In genomic region chr4:136053247-136053596, GRCm38 (mm10) we compare ENCODE assay signal across 8 mouse cellular contexts. TPM values are rescaled to one million over a fixed set of nuclear protein-coding genes. Genes with fewer than 3 reads are reported as not detected.
DNase-seq lines count a peak whose midpoint lies in the region; ATAC-seq and TF ChIP-seq lines count a peak whose summit lies in the region.

Gene Rpl11, minus strand, starts transcription at chr4:136053428.

- peak within 1 kb of the TSS; percentile 87 for H3K4me2 ChIP-seq in heart, embryonic 15.5 days
- peak within 1 kb of the TSS; percentile 86 for H3K4me2 ChIP-seq in liver, embryonic 14.5 days (ENCODE audit: low read depth)
- peak within 1 kb of the TSS; percentile 97 for H3K4me2 ChIP-seq in neural tube, embryonic 11.5 days (ENCODE audit: low read depth)
- H3K4me2 ChIP-seq in stomach, postnatal 0 days (replicated peaks; ENCODE audit: low read depth): peak within 1 kb of the TSS; percentile 77

- H3K4me1 ChIP-seq in forebrain, embryonic 10.5 days: peaks cover 30% of the 10 kb centered on the region
- H3K4me1 ChIP-seq in heart, embryonic 15.5 days (replicated peaks): peaks cover 20% of the 10 kb centered on the region
- H3K4me1 ChIP-seq in liver, embryonic 14.5 days (replicated peaks; ENCODE audit: control insufficient read depth in 2 of 2, insufficient read depth in 2 of 2, low read length in 1 of 2): peaks cover 8 to 16% of the 10 kb centered on the region in 2 experiments
- H3K4me1 ChIP-seq in neural tube, embryonic 11.5 days (ENCODE audit: control insufficient read depth, insufficient read depth, low read length): peaks cover 11% of the 10 kb centered on the region
- no peaks in the 10 kb centered on the region for H3K4me1 ChIP-seq in stomach, postnatal 0 days (replicated peaks; ENCODE audit: control insufficient read depth, insufficient read depth)

- TF ChIP-seq EP300 in liver, embryonic 14.5 days (IDR thresholded peaks at IDR 0.05; ENCODE audit: low read depth): 0 out of 2 replicates have a peak, but pooled peaks have one; percentile 31
- no peak for TF ChIP-seq EP300 in stomach, postnatal 0 days (optimal IDR thresholded peaks at IDR 0.05)

- peak; percentile 97 for TF ChIP-seq CTCF in liver, embryonic 14.5 days (IDR thresholded peaks at IDR 0.05; ENCODE audit: low read depth)
- TF ChIP-seq CTCF in stomach, postnatal 0 days (IDR thresholded peaks at IDR 0.05; ENCODE audit: low read depth): peak; percentile 92

- peaks cover 42% of the 10 kb centered on the region for H3K36me3 ChIP-seq in forebrain, embryonic 10.5 days (replicated peaks)
- peaks cover 34% of the 10 kb centered on the region for H3K36me3 ChIP-seq in heart, embryonic 15.5 days
- peaks cover 38% of the 10 kb centered on the region for H3K36me3 ChIP-seq in liver, embryonic 14.5 days (replicated peaks; ENCODE audit: control insufficient read depth, insufficient read depth, low read depth)
- H3K36me3 ChIP-seq in neural tube, embryonic 11.5 days (ENCODE audit: control insufficient read depth, insufficient read depth, low read length): peaks cover 16% of the 10 kb centered on the region
- H3K36me3 ChIP-seq in stomach, postnatal 0 days (ENCODE audit: control insufficient read depth, insufficient read depth, low read length): peaks cover 14% of the 10 kb centered on the region

- no peaks in the 10 kb centered on the region for H3K9me3 ChIP-seq in forebrain, embryonic 10.5 days
- no peaks in the 10 kb centered on the region for H3K9me3 ChIP-seq in heart, embryonic 15.5 days (replicated peaks)
- H3K9me3 ChIP-seq in liver, embryonic 14.5 days (ENCODE audit: control insufficient read depth, low read length): no peaks in the 10 kb centered on the region
- no peaks in the 10 kb centered on the region for H3K9me3 ChIP-seq in neural tube, embryonic 11.5 days (ENCODE audit: control insufficient read depth, low read length)
- H3K9me3 ChIP-seq in stomach, postnatal 0 days (ENCODE audit: control insufficient read depth, low read length): no peaks in the 10 kb centered on the region

- H3K9ac ChIP-seq in heart, embryonic 15.5 days: peak within 1 kb of the TSS; percentile 98
- peak within 1 kb of the TSS; percentile 98 for H3K9ac ChIP-seq in liver, embryonic 14.5 days (replicated peaks)
- H3K9ac ChIP-seq in neural tube, embryonic 11.5 days (ENCODE audit: low read length): peak within 1 kb of the TSS; percentile 99
- peak within 1 kb of the TSS; percentile 91 for H3K9ac ChIP-seq in stomach, postnatal 0 days (ENCODE audit: low read length)

- peak; percentile 100 for ATAC-seq in CD4-positive, CD25-positive, alpha-beta regulatory T cell, adult 4 months
- ATAC-seq in heart, embryonic 15.5 days (replicated peaks; ENCODE audit: insufficient number of reproducible peaks, insufficient read depth, low FRiP score, low read depth): peak; percentile 97
- peak; percentile 95 for ATAC-seq in liver, embryonic 14.5 days (ENCODE audit: insufficient read depth)
- peak; percentile 96 for ATAC-seq in neural tube, embryonic 11.5 days (ENCODE audit: insufficient read depth, low FRiP score, low TSS enrichment)
- ATAC-seq in stomach, postnatal 0 days (ENCODE audit: low FRiP score, low TSS enrichment): peak; percentile 95

- H3K27ac ChIP-seq in forebrain, embryonic 10.5 days: peak within 1 kb of the TSS; percentile 100
- H3K27ac ChIP-seq in heart, embryonic 15.5 days: peak within 1 kb of the TSS; percentile 88
- peak within 1 kb of the TSS; percentile 64 for H3K27ac ChIP-seq in liver, embryonic 14.5 days
- H3K27ac ChIP-seq in neural tube, embryonic 11.5 days (ENCODE audit: low read depth, low read length): peak within 1 kb of the TSS; percentile 93
- peak within 1 kb of the TSS; percentile 94 for H3K27ac ChIP-seq in stomach, postnatal 0 days (replicated peaks)

- DNase-seq in c-Kit-negative CD71-positive TER-119-positive erythroid progenitor cells, embryonic 14.5 days (ENCODE audit: low read depth, low spot score): peak; percentile 84
- DNase-seq in forebrain, embryonic 10.5 days (ENCODE audit: extremely low spot score, low spot score): peak; percentile 95
- peak; percentile 95 to 96 for DNase-seq in kidney, postnatal 25 days
- DNase-seq in liver, embryonic 14.5 days (ENCODE audit: low read depth in 3 of 3, low spot score in 3 of 3): peak; percentile 88 to 92 (median 90)
- DNase-seq in neural tube, embryonic 11.5 days (ENCODE audit: low spot score): peak; percentile 93
- DNase-seq in stomach, postnatal 0 days (ENCODE audit: low spot score): peak; percentile 95

- WGBS in forebrain, embryonic 10.5 days: under 1% methylated on average over 21 of the region's 21 CpGs
- WGBS in heart, embryonic 15.5 days: 0% methylated on average over 21 of the region's 21 CpGs
- under 1% methylated on average over 21 of the region's 21 CpGs for WGBS in liver, embryonic 14.5 days (ENCODE audit: insufficient replicate concordance)
- WGBS in neural tube, embryonic 11.5 days: under 1% methylated on average over 21 of the region's 21 CpGs
- 0% methylated on average over 17 of the region's 21 CpGs for WGBS in stomach, postnatal 0 days

- H3K27me3 ChIP-seq in forebrain, embryonic 10.5 days (ENCODE audit: poor library complexity, severe bottlenecking): no peaks in the 10 kb centered on the region
- no peaks in the 10 kb centered on the region for H3K27me3 ChIP-seq in heart, embryonic 15.5 days
- H3K27me3 ChIP-seq in liver, embryonic 14.5 days (ENCODE audit: control insufficient read depth, insufficient read depth, low read length): no peaks in the 10 kb centered on the region; the same call in 1 of the 2 replicates
- H3K27me3 ChIP-seq in neural tube, embryonic 11.5 days (ENCODE audit: control insufficient read depth, insufficient read depth, low read length): no peaks in the 10 kb centered on the region
- H3K27me3 ChIP-seq in stomach, postnatal 0 days (ENCODE audit: control insufficient read depth, insufficient read depth, low read length): no peaks in the 10 kb centered on the region

- peak within 1 kb of the TSS; percentile 96 for H3K4me3 ChIP-seq in forebrain, embryonic 10.5 days
- peak within 1 kb of the TSS; percentile 98 for H3K4me3 ChIP-seq in heart, embryonic 15.5 days
- peak within 1 kb of the TSS; percentile 80 to 90 for H3K4me3 ChIP-seq in liver, embryonic 14.5 days (ENCODE audit: insufficient read depth in 1 of 2, low read depth in 2 of 2, low read length in 2 of 2)
- H3K4me3 ChIP-seq in neural tube, embryonic 11.5 days (ENCODE audit: low read depth, low read length): peak within 1 kb of the TSS; percentile 99
- H3K4me3 ChIP-seq in stomach, postnatal 0 days (ENCODE audit: low read depth, low read length): peak within 1 kb of the TSS; percentile 86

RNA-seq across cellular contexts. Expression of gene Rpl11, which starts in this region (rescaled TPM):
- 1,000 to 10,000 TPM in 1 of 2 experiments, 100 to 1,000 TPM in 1; 954 to 1,576 TPM for polyA plus RNA-seq in CD4-positive, CD25-positive, alpha-beta regulatory T cell, adult 4 months (2017; shearing (Covaris generic))
- polyA plus RNA-seq in forebrain, embryonic 10.5 days (2016; fragmentation: Nextera tagmentation; extraction: Ambion mirVana): 485 and 525 TPM in 2 replicates
- 236 and 245 TPM in 2 replicates for polyA plus RNA-seq in heart, embryonic 15.5 days (2015; fragmentation: Nextera tagmentation; extraction: Ambion mirVana)
- 457 and 805 TPM in 2 replicates for polyA plus RNA-seq in liver, embryonic 14.5 days (2012; rRNA removed)
- 325 and 341 TPM in 2 replicates for polyA plus RNA-seq in liver, embryonic 14.5 days (2014; fragmentation: Nextera tagmentation; extraction: Ambion mirVana)
- polyA plus RNA-seq in neural tube, embryonic 11.5 days (2014; fragmentation: Nextera tagmentation; extraction: Ambion mirVana): 410 and 416 TPM in 2 replicates
- 369 and 402 TPM in 2 replicates for polyA plus RNA-seq in stomach, postnatal 0 days (2015; fragmentation: Nextera tagmentation; extraction: Ambion mirVana)

Comparison
In these comparisons a context has a peak if more than half of its experiments do, and no peak if none do; other contexts are left out.
1. Peak in every context shown above with its lines: DNase-seq, ATAC-seq, H3K4me3 ChIP-seq and H3K27ac ChIP-seq.